Mouse (Mus musculus): ENCODE data around the gene Ift88. TPM values are rescaled to one million over a fixed set of nuclear protein-coding genes. Genes with fewer than 3 reads are reported as not detected.

Ift88 gene
- polyA plus RNA-seq, 1 experiment from 2014 or later = 15.3 TPM

GRCm38 (mm10) chr14:57526050-57526623 lies 102.3 kb downstream of the Ift88 start:
- no peaks in the 10 kb centered on the region for H3K36me3 ChIP-seq (ENCODE audit: control insufficient read depth, insufficient read depth)
- no peak overlapping the region for H3K9ac ChIP-seq (replicated peaks; ENCODE audit: low read depth, low read length)
- H3K27me3 ChIP-seq (replicated peaks; ENCODE audit: control insufficient read depth, insufficient read depth, low read length) = no peaks in the 10 kb centered on the region
- peak overlapping the region; percentile 77 for H3K4me3 ChIP-seq (replicated peaks; ENCODE audit: low read length)
- WGBS = 56% methylated on average over 10 of the region's 10 CpGs
- no peaks in the 10 kb centered on the region for H3K9me3 ChIP-seq (ENCODE audit: control insufficient read depth, low read length)
- H3K4me1 ChIP-seq (replicated peaks; ENCODE audit: control insufficient read depth, insufficient read depth, low read length) = peaks cover 9% of the 10 kb centered on the region
- ATAC-seq = peak; percentile 14
- H3K4me2 ChIP-seq (ENCODE audit: low read length) = peak overlapping the region; percentile 61
- no peak overlapping the region for H3K27ac ChIP-seq (ENCODE audit: low read length)

GRCm38 (mm10) chr14:57527122-57527521 lies 103.3 kb downstream of the Ift88 start:
- Histone ChIP-seq H3K27ac (ENCODE audit: low read length) (no peak overlapping the region), H3K4me3 (replicated peaks; ENCODE audit: low read length) (no peak overlapping the region), H3K4me2 (ENCODE audit: low read length) (no peak overlapping the region), H3K27me3 (replicated peaks; ENCODE audit: control insufficient read depth, insufficient read depth, low read length) (no peaks in the 10 kb centered on the region), H3K4me1 (replicated peaks; ENCODE audit: control insufficient read depth, insufficient read depth, low read length) (peaks cover 9% of the 10 kb centered on the region), H3K9ac (replicated peaks; ENCODE audit: low read depth, low read length) (no peak overlapping the region), H3K36me3 (ENCODE audit: control insufficient read depth, insufficient read depth) (no peaks in the 10 kb centered on the region), H3K9me3 (ENCODE audit: control insufficient read depth, low read length) (no peaks in the 10 kb centered on the region)
- 55% methylated on average over 7 of the region's 7 CpGs for WGBS
- no peak for ATAC-seq

- Histone ChIP-seq H3K4me2 (ENCODE audit: low read length) (no peak overlapping the region), H3K27ac (ENCODE audit: low read length) (no peak overlapping the region), H3K36me3 (ENCODE audit: control insufficient read depth, insufficient read depth) (no peaks in the 10 kb centered on the region), H3K4me3 (replicated peaks; ENCODE audit: low read length) (no peak overlapping the region), H3K9me3 (ENCODE audit: control insufficient read depth, low read length) (no peaks in the 10 kb centered on the region), H3K4me1 (replicated peaks; ENCODE audit: control insufficient read depth, insufficient read depth, low read length) (peaks cover 9% of the 10 kb centered on the region), H3K9ac (replicated peaks; ENCODE audit: low read depth, low read length) (no peak overlapping the region), H3K27me3 (replicated peaks; ENCODE audit: control insufficient read depth, insufficient read depth, low read length) (no peaks in the 10 kb centered on the region)
- ATAC-seq = no peak
- 50% methylated on average over 2 of the region's 2 CpGs for WGBS
These were observed 103.7 kb downstream of the Ift88 start for GRCm38 (mm10) chr14:57527598-57527997.

- H3K9me3 ChIP-seq (ENCODE audit: control insufficient read depth, low read length) = no peaks in the 10 kb centered on the region
- no peak overlapping the region for H3K4me2 ChIP-seq (ENCODE audit: low read length)
- peaks cover 12% of the 10 kb centered on the region for H3K4me1 ChIP-seq (replicated peaks; ENCODE audit: control insufficient read depth, insufficient read depth, low read length)
- 48% methylated on average over 10 of the region's 10 CpGs for WGBS
- no peaks in the 10 kb centered on the region for H3K36me3 ChIP-seq (ENCODE audit: control insufficient read depth, insufficient read depth)
- no peak for ATAC-seq
- H3K27ac ChIP-seq (ENCODE audit: low read length) = no peak overlapping the region
- H3K27me3 ChIP-seq (replicated peaks; ENCODE audit: control insufficient read depth, insufficient read depth, low read length) = no peaks in the 10 kb centered on the region
- no peak overlapping the region for H3K9ac ChIP-seq (replicated peaks; ENCODE audit: low read depth, low read length)
- H3K4me3 ChIP-seq (replicated peaks; ENCODE audit: low read length) = no peak overlapping the region
These were observed 105.4 kb downstream of the Ift88 start for GRCm38 (mm10) chr14:57529086-57529785.

DNA sequence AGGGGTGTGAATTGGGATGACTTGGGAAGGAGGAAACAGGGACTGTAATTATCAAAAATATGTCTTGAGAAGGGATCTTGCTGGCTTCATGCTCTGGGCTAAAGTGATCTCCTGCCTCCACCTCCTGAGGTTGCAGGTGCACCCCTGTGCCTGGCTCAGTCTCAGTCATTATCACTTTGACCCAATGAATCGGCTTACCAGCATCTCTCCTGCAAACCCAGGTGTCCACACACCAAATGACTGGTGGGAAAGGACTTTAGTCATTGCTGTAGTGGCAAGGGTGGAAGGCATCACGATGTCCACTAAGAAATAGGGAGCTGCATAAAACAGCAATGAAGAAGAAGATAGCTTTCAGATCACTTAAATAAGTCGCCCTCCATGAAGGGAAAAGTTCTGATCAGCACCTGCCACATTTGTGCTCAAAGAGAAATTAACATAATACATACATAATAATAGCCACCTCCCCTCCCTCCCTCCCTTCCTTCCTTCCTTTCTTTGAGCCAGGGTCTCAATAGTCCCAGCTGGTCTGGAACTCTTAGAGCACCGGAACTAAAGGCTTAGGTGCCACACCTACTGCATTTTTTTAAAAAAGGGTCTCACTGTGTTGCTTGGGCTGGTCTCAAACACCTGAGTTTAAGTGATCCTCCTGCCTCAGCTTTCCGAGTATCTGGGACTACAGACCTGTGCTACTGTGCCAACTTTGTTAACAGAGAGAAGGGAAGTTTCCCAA lies 106.1 kb downstream of the Ift88 start:
- peaks cover 13% of the 10 kb centered on the region for H3K4me1 ChIP-seq (replicated peaks; ENCODE audit: control insufficient read depth, insufficient read depth, low read length)
- H3K4me3 ChIP-seq (replicated peaks; ENCODE audit: low read length) = no peak overlapping the region
- no peaks in the 10 kb centered on the region for H3K9me3 ChIP-seq (ENCODE audit: control insufficient read depth, low read length)
- H3K9ac ChIP-seq (replicated peaks; ENCODE audit: low read depth, low read length) = no peak overlapping the region
- no peak for ATAC-seq
- no peaks in the 10 kb centered on the region for H3K27me3 ChIP-seq (replicated peaks; ENCODE audit: control insufficient read depth, insufficient read depth, low read length)
- H3K36me3 ChIP-seq (ENCODE audit: control insufficient read depth, insufficient read depth) = no peaks in the 10 kb centered on the region
- H3K27ac ChIP-seq (ENCODE audit: low read length) = no peak overlapping the region
- WGBS = 69% methylated on average over 5 of the region's 5 CpGs
- no peak overlapping the region for H3K4me2 ChIP-seq (ENCODE audit: low read length)

DNA sequence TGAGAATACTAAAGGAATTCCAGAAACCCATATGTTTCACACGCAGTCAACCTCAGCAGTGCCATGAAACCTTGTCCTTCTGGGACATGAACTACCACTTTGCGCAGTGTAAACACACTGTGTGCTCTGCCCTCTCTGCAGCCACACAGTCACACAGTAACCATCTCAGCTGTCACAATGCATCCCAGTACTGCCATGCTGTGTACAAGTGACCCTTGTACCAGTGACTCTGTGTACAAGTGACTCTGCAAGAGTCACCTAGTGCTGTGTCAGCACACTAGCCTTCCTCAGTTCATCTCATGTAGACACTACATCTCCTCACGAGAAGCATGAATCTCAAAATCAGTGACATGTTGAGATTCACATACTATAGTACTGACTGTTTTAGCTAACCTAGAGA lies 108.7 kb downstream of the Ift88 start:
- 90% methylated on average over 3 of the region's 3 CpGs for WGBS
- no peak for ATAC-seq

GRCm38 (mm10) chr14:57533214-57533613 lies 109.4 kb downstream of the Ift88 start:
- H3K9ac ChIP-seq (replicated peaks; ENCODE audit: low read depth, low read length) = no peak overlapping the region
- H3K36me3 ChIP-seq (ENCODE audit: control insufficient read depth, insufficient read depth) = no peaks in the 10 kb centered on the region
- H3K4me2 ChIP-seq (ENCODE audit: low read length) = no peak overlapping the region
- H3K4me3 ChIP-seq (replicated peaks; ENCODE audit: low read length) = no peak overlapping the region
- no peak overlapping the region for H3K27ac ChIP-seq (ENCODE audit: low read length)
- 42% methylated on average over 3 of the region's 3 CpGs for WGBS
- no peak for ATAC-seq
- peaks cover 32% of the 10 kb centered on the region for H3K4me1 ChIP-seq (replicated peaks; ENCODE audit: control insufficient read depth, insufficient read depth, low read length)
- no peaks in the 10 kb centered on the region for H3K9me3 ChIP-seq (ENCODE audit: control insufficient read depth, low read length)
- H3K27me3 ChIP-seq (replicated peaks; ENCODE audit: control insufficient read depth, insufficient read depth, low read length) = no peaks in the 10 kb centered on the region

More for the DNA sequence above, 108.7 kb downstream of the Ift88 start:
- Histone ChIP-seq H3K9me3 (ENCODE audit: control insufficient read depth, low read length) (no peaks in the 10 kb centered on the region), H3K4me3 (replicated peaks; ENCODE audit: low read length) (no peak overlapping the region), H3K4me2 (ENCODE audit: low read length) (no peak overlapping the region), H3K9ac (replicated peaks; ENCODE audit: low read depth, low read length) (no peak overlapping the region), H3K36me3 (ENCODE audit: control insufficient read depth, insufficient read depth) (no peaks in the 10 kb centered on the region), H3K4me1 (replicated peaks; ENCODE audit: control insufficient read depth, insufficient read depth, low read length) (peaks cover 29% of the 10 kb centered on the region), H3K27ac (ENCODE audit: low read length) (no peak overlapping the region), H3K27me3 (replicated peaks; ENCODE audit: control insufficient read depth, insufficient read depth, low read length) (no peaks in the 10 kb centered on the region)

- Histone ChIP-seq H3K4me3 (replicated peaks; ENCODE audit: low read length) (no peak overlapping the region), H3K27ac (ENCODE audit: low read length) (no peak overlapping the region), H3K36me3 (ENCODE audit: control insufficient read depth, insufficient read depth) (no peaks in the 10 kb centered on the region), H3K9me3 (ENCODE audit: control insufficient read depth, low read length) (no peaks in the 10 kb centered on the region), H3K4me2 (ENCODE audit: low read length) (no peak overlapping the region), H3K9ac (replicated peaks; ENCODE audit: low read depth, low read length) (no peak overlapping the region), H3K27me3 (replicated peaks; ENCODE audit: control insufficient read depth, insufficient read depth, low read length) (no peaks in the 10 kb centered on the region), H3K4me1 (replicated peaks; ENCODE audit: control insufficient read depth, insufficient read depth, low read length) (peaks cover 32% of the 10 kb centered on the region)
- ATAC-seq = no peak
- WGBS = 18% methylated on average over 11 of the region's 11 CpGs
These were observed 110.0 kb downstream of the Ift88 start for GRCm38 (mm10) chr14:57533841-57534240.

DNA sequence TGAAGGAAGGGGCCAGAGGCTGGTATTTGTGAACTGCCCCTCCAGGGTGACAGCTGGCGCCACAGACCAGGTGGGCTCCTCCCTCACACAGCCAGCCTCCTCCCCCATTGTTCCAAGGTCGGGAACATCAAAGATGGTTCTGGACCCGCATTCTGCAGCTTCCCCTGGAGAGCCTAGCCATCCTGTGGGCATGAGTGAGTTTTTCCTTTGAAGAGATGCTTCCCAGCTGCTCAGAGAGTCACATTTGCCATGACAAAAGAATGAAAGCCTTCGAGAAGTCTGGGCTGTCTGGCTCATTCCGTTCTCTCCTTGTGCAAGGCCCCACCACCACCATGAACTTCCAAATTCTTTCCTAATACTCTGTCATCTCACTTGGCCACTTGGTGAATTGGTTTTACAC lies 110.5 kb downstream of the Ift88 start:
- Histone ChIP-seq H3K27ac (ENCODE audit: low read length) (peak overlapping the region; percentile 37; the same call in 1 of the 2 replicates), H3K36me3 (ENCODE audit: control insufficient read depth, insufficient read depth) (no peaks in the 10 kb centered on the region; the same call in 1 of the 2 replicates), H3K4me1 (replicated peaks; ENCODE audit: control insufficient read depth, insufficient read depth, low read length) (peaks cover 32% of the 10 kb centered on the region), H3K27me3 (replicated peaks; ENCODE audit: control insufficient read depth, insufficient read depth, low read length) (no peaks in the 10 kb centered on the region), H3K4me3 (replicated peaks; ENCODE audit: low read length) (no peak overlapping the region), H3K9ac (replicated peaks; ENCODE audit: low read depth, low read length) (no peak overlapping the region), H3K4me2 (ENCODE audit: low read length) (no peak overlapping the region), H3K9me3 (ENCODE audit: control insufficient read depth, low read length) (no peaks in the 10 kb centered on the region)
- no peak for ATAC-seq
- WGBS = 17% methylated on average over 5 of the region's 5 CpGs
